In genomic region chr5:64075506-64075905, GRCm38 (mm10) we compare ENCODE assay signal across 10 mouse cellular contexts. TPM values are rescaled to one million over a fixed set of nuclear protein-coding genes. Genes with fewer than 3 reads are reported as not detected.
DNase-seq lines count a peak whose midpoint lies in the region; ATAC-seq and TF ChIP-seq lines count a peak whose summit lies in the region.
"Had no signal": no experiment of that assay in that cellular context is flagged by ENCODE, and none has a peak within 500 bp of the region (broad histone marks: within the 10 kb centered on the region; RNA-seq: fewer than 3 reads in every experiment).

No protein-coding gene starts in this region.

- H3K9me3 ChIP-seq in liver, embryonic 12.5 days (replicated peaks) = no peaks in the 10 kb centered on the region
- H3K9me3 ChIP-seq in forebrain, embryonic 15.5 days = no peaks in the 10 kb centered on the region
- H3K9me3 ChIP-seq: G1E had no signal

- no peaks in the 10 kb centered on the region for H3K79me2 ChIP-seq in liver, adult 2 months (ENCODE audit: control insufficient read depth, insufficient read depth, low read length)

- no peak overlapping the region for H3K4me3 ChIP-seq in liver, adult 2 months (ENCODE audit: insufficient read depth, low read depth, low read length)
- no peak overlapping the region for H3K4me3 ChIP-seq in liver, embryonic 12.5 days
- no peak overlapping the region for H3K4me3 ChIP-seq in forebrain, embryonic 15.5 days

- no peak for TF ChIP-seq POLR2A in liver, adult 2 months (IDR thresholded peaks at IDR 0.05; ENCODE audit: extremely low read depth, insufficient read depth, low read length)

- WGBS in liver, adult 2 months = 16% methylated on average over 3 of the region's 3 CpGs
- WGBS in liver, embryonic 12.5 days (ENCODE audit: insufficient replicate concordance) = 30% methylated on average over 3 of the region's 3 CpGs
- WGBS in forebrain, embryonic 15.5 days = 51% methylated on average over 3 of the region's 3 CpGs

- no peak overlapping the region for H3K4me2 ChIP-seq in liver, embryonic 12.5 days
- H3K4me2 ChIP-seq in forebrain, embryonic 15.5 days (replicated peaks) = no peak overlapping the region

- H3K4me1 ChIP-seq in liver, adult 2 months (ENCODE audit: control insufficient read depth, insufficient read depth, low read length) = no peaks in the 10 kb centered on the region
- H3K4me1 ChIP-seq in liver, embryonic 12.5 days = no peaks in the 10 kb centered on the region
- peaks cover 6% of the 10 kb centered on the region; the same call in 1 of the 2 replicates for H3K4me1 ChIP-seq in forebrain, embryonic 15.5 days

- H3K27me3 ChIP-seq in liver, adult 2 months (ENCODE audit: control insufficient read depth, insufficient read depth, low read length) = no peaks in the 10 kb centered on the region
- H3K27me3 ChIP-seq in liver, embryonic 12.5 days (replicated peaks) = peaks cover 3% of the 10 kb centered on the region; the same call in 1 of the 2 replicates
- no peaks in the 10 kb centered on the region for H3K27me3 ChIP-seq in forebrain, embryonic 15.5 days

- no peaks in the 10 kb centered on the region for H3K36me3 ChIP-seq in liver, adult 2 months (ENCODE audit: control insufficient read depth, insufficient read depth, low read length)
- no peaks in the 10 kb centered on the region for H3K36me3 ChIP-seq in liver, embryonic 12.5 days
- no peaks in the 10 kb centered on the region for H3K36me3 ChIP-seq in forebrain, embryonic 15.5 days
- H3K36me3 ChIP-seq: G1E had no signal

- no peak overlapping the region for H3K27ac ChIP-seq in liver, adult 2 months (replicated peaks; ENCODE audit: insufficient read depth, low read depth, low read length)
- no peak overlapping the region for H3K27ac ChIP-seq in liver, embryonic 12.5 days
- no peak overlapping the region for H3K27ac ChIP-seq in forebrain, embryonic 15.5 days (replicated peaks)
- H3K27ac ChIP-seq: macrophage had no signal

- ATAC-seq in liver, embryonic 12.5 days = no peak
- peak; percentile 67; the same call in 1 of the 2 replicates for ATAC-seq in megakaryocyte-erythroid progenitor cell, adult 5-6 weeks (replicated peaks; ENCODE audit: low FRiP score, low TSS enrichment, poor library complexity, severe bottlenecking)
- no peak for ATAC-seq in forebrain, embryonic 15.5 days (replicated peaks)

- DNase-seq in cerebellum, postnatal 10 days = peak; percentile 57 to 60
- DNase-seq in cerebellum, adult 8-10 months = no peak
- DNase-seq in liver, adult 2 months (ENCODE audit: extremely low read depth, low read depth, low spot score) = peak; percentile 15
- DNase-seq in T-cell, adult 2 months (ENCODE audit: low spot score) = peak; percentile 37
- DNase-seq in ovary, postnatal 14 days (ENCODE audit: low spot score) = no peak

- 0 out of 2 replicates have a peak, but pooled peaks have one; percentile 5 for TF ChIP-seq CTCF in liver, adult 2 months (IDR thresholded peaks at IDR 0.05; ENCODE audit: low read depth, low read length)

- H3K9ac ChIP-seq in liver, adult 2 months (ENCODE audit: low read depth, low read length) = no peak overlapping the region
- no peak overlapping the region for H3K9ac ChIP-seq in liver, embryonic 12.5 days
- no peak overlapping the region for H3K9ac ChIP-seq in forebrain, embryonic 15.5 days (replicated peaks)

RNA-seq across cellular contexts. Expression of gene Pgm2, which starts 17.2 kb away (rescaled TPM):
- 4.4 and 5.9 TPM in 2 replicates for total RNA-seq in liver, adult 2 months (2014; rRNA removed)
- 2.0 and 2.4 TPM in 2 replicates for polyA plus RNA-seq in liver, adult 2 months (2012; rRNA removed)
- polyA plus RNA-seq in liver, embryonic 12.5 days (2016; fragmentation: Nextera tagmentation; extraction: Ambion mirVana) = 32.3 and 34.3 TPM in 2 replicates
- 44.1 and 49.9 TPM in 2 replicates for total RNA-seq in megakaryocyte-erythroid progenitor cell, adult 5-6 weeks (2014; fragmentation: Nextera tagmentation)
- total RNA-seq in megakaryocyte-erythroid progenitor cell, adult 5-6 weeks (2017) = 63.1 and 65.8 TPM in 2 replicates
- 27.7 and 28.4 TPM in 2 replicates for polyA plus RNA-seq in forebrain, embryonic 15.5 days (2015; fragmentation: Nextera tagmentation; extraction: Ambion mirVana)

Comparison
In these comparisons a context has a peak if more than half of its experiments do, and no peak if none do; other contexts are left out.
1. DNase-seq: peak in cerebellum, postnatal 10 days (2 of 2), liver, adult 2 months (single experiment) and T-cell, adult 2 months (single experiment); none in cerebellum, adult 8-10 months (single experiment) and ovary, postnatal 14 days (single experiment).